Mouse (Mus musculus) CH12F3 (cell line): ENCODE data around the gene Il12rb1.

Experiments
- in situ Hi-C: fragments of 300-500 bp; cut with MboI; formaldehyde crosslinking; loops from 2 replicates; pipeline ENCODE4 v1.14.3; 2020; ENCODE audit warnings: low sequenced_read_pairs

Il12rb1 gene

GRCm38 (mm10) chr8:70808239-70808638 is at the start of gene Il12rb1:
Il12rb1 (plus strand) TSS chr8:70808449.
- in situ Hi-C loops = no loop called here

GRCm38 (mm10) chr8:70758616-70759561 is 49.4 kb upstream of the Il12rb1 start:
- in situ Hi-C loops = no loop called here

- in situ Hi-C loops = no loop called here
Measured at GRCm38 (mm10) chr8:70760350-70760749, 47.9 kb upstream of the Il12rb1 start.

- in situ Hi-C loops = no loop called here
Measured at GRCm38 (mm10) chr8:70760775-70761406, 47.4 kb upstream of the Il12rb1 start, which contains the start of gene Mpv17l2. Mpv17l2 (minus strand) TSS chr8:70760946.

GRCm38 (mm10) chr8:70762118-70762517 is 46.1 kb upstream of the Il12rb1 start:
- in situ Hi-C loops = no loop called here

- in situ Hi-C loops = no loop called here
Measured at GRCm38 (mm10) chr8:70763354-70763753, 44.9 kb upstream of the Il12rb1 start.

GRCm38 (mm10) chr8:70764026-70764425 is 44.2 kb upstream of the Il12rb1 start:
- in situ Hi-C loops = no loop called here

- in situ Hi-C loops = no loop called here
Measured at GRCm38 (mm10) chr8:70764676-70765075, 43.6 kb upstream of the Il12rb1 start.

- in situ Hi-C loops = no loop called here
Measured at GRCm38 (mm10) chr8:70765329-70765728, 42.9 kb upstream of the Il12rb1 start.

- in situ Hi-C loops = no loop called here
Measured at GRCm38 (mm10) chr8:70765838-70766570, 42.2 kb upstream of the Il12rb1 start.

- in situ Hi-C loops = no loop called here
Measured at GRCm38 (mm10) chr8:70766571-70767440, 41.4 kb upstream of the Il12rb1 start.

GRCm38 (mm10) chr8:70767503-70767902 is 40.7 kb upstream of the Il12rb1 start:
- in situ Hi-C loops = no loop called here

- in situ Hi-C loops = no loop called here
Measured at GRCm38 (mm10) chr8:70768231-70768776, 39.9 kb upstream of the Il12rb1 start.

GRCm38 (mm10) chr8:70768956-70769355 is 39.3 kb upstream of the Il12rb1 start:
- in situ Hi-C loops = no loop called here

GRCm38 (mm10) chr8:70769359-70769758 is 38.9 kb upstream of the Il12rb1 start:
- in situ Hi-C loops = no loop called here

GRCm38 (mm10) chr8:70769858-70770257 is 38.4 kb upstream of the Il12rb1 start:
- in situ Hi-C loops = no loop called here

- in situ Hi-C loops = no loop called here
Measured at GRCm38 (mm10) chr8:70770748-70771147, 37.5 kb upstream of the Il12rb1 start.

- in situ Hi-C loops = no loop called here
Measured at GRCm38 (mm10) chr8:70771217-70771616, 37.0 kb upstream of the Il12rb1 start.

GRCm38 (mm10) chr8:70772075-70772474 is 36.2 kb upstream of the Il12rb1 start:
- in situ Hi-C loops = no loop called here

GRCm38 (mm10) chr8:70772890-70773289 is 35.4 kb upstream of the Il12rb1 start:
- in situ Hi-C loops = no loop called here
